Mouse (Mus musculus) thymus, postnatal 4 days (tissue): ENCODE results near the gene Sis.

Experiments used
- DNase-seq: peaks from one replicate; pipeline ENCODE4 v3.0.0; 2021

Sis gene

GRCm38 (mm10) chr3:72967675-72968074 lies at the start of gene Sis:
TSS of gene Sis (minus strand) at chr3:72967863.
- DNase-seq, result no peak

- DNase-seq, result no peak
Observed at GRCm38 (mm10) chr3:73006045-73006444, 38.4 kb upstream of the Sis start.

- no peak for DNase-seq
Observed at GRCm38 (mm10) chr3:73002933-73003696, 35.5 kb upstream of the Sis start.

GRCm38 (mm10) chr3:72997517-72997916 lies 29.9 kb upstream of the Sis start:
- DNase-seq, result no peak

DNA sequence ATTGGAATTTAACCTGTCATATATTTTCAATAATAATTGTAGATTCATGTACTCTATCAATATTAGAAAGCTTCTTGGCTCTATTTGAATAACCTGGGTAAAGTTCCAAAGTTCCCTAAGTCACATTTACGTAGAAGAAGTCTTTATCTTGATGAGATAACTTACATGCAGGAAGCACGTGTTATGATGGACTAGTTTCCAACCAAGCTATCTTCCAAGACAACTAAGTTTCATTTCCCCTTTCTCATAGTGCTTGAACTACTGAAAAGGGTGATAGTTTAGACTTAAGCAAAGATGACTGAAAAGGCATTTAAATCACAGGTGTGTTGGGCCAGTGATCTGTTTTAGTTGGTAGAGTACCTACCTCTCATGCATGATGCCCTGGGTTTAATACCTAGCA lies 23.3 kb upstream of the Sis start:
- DNase-seq, result no peak

DNA sequence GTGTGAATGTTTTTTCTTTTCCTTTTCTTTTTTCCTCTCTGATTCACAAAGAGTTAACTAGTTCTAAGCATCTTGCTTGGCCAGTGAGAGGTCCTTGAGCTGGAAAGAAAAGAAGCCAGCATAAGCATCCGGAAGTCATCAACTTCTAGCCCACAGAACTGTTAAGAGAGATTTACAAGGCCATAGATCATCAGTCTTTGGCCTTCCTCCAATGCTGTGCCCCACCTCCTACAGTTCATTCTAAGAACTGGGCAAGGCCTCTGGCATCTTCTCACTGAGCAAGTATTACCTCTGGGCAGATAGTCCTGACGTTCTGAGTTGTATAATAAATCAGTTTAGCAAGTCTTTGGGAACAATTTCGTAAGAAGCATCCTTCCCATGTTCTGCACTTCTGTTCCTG lies 8.9 kb upstream of the Sis start:
- no peak for DNase-seq

GRCm38 (mm10) chr3:72918919-72919526 lies 48.6 kb downstream of the Sis start:
- no peak for DNase-seq

- no peak for DNase-seq
Observed at GRCm38 (mm10) chr3:72882501-72882900, 85.2 kb downstream of the Sis start.

DNA sequence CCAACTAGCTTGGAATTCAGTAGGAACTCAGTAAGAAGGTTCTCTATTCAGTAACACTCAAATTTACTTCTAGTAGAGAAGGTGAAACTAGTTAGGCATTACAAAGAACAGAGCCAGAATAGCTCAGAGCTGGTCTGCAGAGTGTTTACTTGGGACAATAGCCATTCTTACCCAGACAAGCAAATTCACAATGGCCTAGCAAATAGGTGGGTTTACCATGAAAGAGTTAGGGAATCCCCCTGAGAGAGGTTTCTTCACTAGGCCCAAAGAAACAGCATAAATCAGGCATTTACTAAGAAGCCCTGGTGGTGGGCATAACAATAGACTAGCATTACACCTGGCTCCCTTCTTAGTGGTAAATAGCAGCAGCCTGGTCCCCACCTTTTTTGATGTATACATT lies 99.5 kb downstream of the Sis start:
- DNase-seq, result no peak

DNA sequence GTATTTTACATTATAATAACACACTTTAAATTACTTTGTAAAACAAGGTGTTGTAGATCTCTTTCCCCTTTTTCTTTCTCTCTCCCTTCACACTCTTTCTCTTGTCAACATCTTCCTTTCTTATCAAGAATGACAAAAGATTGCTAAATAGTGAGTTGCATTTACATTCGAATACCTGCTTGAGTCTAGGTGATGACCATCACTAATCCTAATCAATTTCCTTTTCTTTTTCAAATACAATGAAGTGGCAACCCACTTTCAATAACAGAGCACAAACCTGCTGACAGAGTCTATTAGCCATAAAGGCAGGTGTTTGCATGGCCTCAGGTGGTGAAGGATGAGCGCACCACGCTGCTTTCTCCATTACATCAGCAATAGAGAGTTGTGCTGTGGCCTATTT lies 108.9 kb downstream of the Sis start:
- no peak for DNase-seq

GRCm38 (mm10) chr3:72855405-72855804 lies 112.3 kb downstream of the Sis start:
- DNase-seq, result no peak

- DNase-seq, result no peak
Observed at GRCm38 (mm10) chr3:72840641-72841040, 127.0 kb downstream of the Sis start.
